In the genomic region with DNA sequence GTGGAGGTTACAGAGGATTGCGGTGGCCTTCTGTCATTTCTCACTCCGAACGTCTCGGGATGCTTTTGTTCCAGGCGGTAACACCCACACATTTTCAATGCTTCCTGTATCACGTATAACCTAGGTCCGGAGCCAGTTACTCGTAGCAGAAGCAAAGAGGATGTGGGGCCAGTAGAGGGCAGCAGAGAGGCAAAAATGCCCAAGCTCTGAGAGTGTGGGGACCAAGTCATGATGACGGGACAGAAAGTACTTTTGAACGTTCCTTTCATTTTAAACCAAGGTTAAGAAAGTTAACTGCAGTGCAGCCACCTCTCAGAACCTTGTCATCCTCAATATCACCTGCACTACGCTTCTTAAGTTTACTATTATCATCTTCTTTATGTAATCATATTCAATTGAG, we compare ENCODE assay signal across 7 mouse cellular contexts.
DNase-seq lines count a peak whose midpoint lies in the region; ATAC-seq and TF ChIP-seq lines count a peak whose summit lies in the region.

No protein-coding gene starts in this region.

- peak; percentile 95 for ATAC-seq in embryonic facial prominence, embryonic 14.5 days (ENCODE audit: low read depth)
- peak; percentile 93 for ATAC-seq in limb, embryonic 13.5 days (ENCODE audit: low FRiP score, low read depth)
- ATAC-seq in midbrain, embryonic 16.5 days, result peak; percentile 91

- DNase-seq in adrenal gland, postnatal 36 days, result peak; percentile 92
- DNase-seq in embryonic facial prominence, embryonic 14.5 days (ENCODE audit: low spot score), result peak; percentile 94
- peak; percentile 88 to 90 for DNase-seq in heart, adult 2 months
- DNase-seq in kidney, adult 8-10 months, result peak; percentile 82 to 93
- DNase-seq in spleen, postnatal 10 days (ENCODE audit: low spot score in 2 of 2), result peak; percentile 84 to 93

- TF ChIP-seq CTCF in heart, adult 2 months (IDR thresholded peaks at IDR 0.05), result peak; percentile 96

- peak overlapping the region; percentile 61 for H3K9ac ChIP-seq in embryonic facial prominence, embryonic 14.5 days (ENCODE audit: low read depth, low read length)
- no peak overlapping the region for H3K9ac ChIP-seq in heart, adult 2 months (ENCODE audit: low read depth, low read length)
- H3K9ac ChIP-seq in limb, embryonic 13.5 days, result peak overlapping the region; percentile 53
- H3K9ac ChIP-seq in midbrain, embryonic 16.5 days (ENCODE audit: low read depth, low read length), result peak overlapping the region; percentile 36

- H3K27me3 ChIP-seq in embryonic facial prominence, embryonic 14.5 days (replicated peaks; ENCODE audit: control insufficient read depth, insufficient read depth, low read length), result no peaks in the 10 kb centered on the region
- no peaks in the 10 kb centered on the region for H3K27me3 ChIP-seq in heart, adult 2 months (ENCODE audit: control insufficient read depth, insufficient read depth, low read length)
- H3K27me3 ChIP-seq in limb, embryonic 13.5 days, result no peaks in the 10 kb centered on the region
- no peaks in the 10 kb centered on the region for H3K27me3 ChIP-seq in midbrain, embryonic 16.5 days (ENCODE audit: control insufficient read depth, insufficient read depth, low read depth, low read length)

- peak overlapping the region; percentile 27 for H3K4me3 ChIP-seq in embryonic facial prominence, embryonic 14.5 days (ENCODE audit: low read depth, low read length)
- H3K4me3 ChIP-seq in heart, adult 2 months, result peak overlapping the region; percentile 35; the same call in 1 of the 2 replicates
- H3K4me3 ChIP-seq in limb, embryonic 13.5 days, result peak overlapping the region; percentile 29
- H3K4me3 ChIP-seq in midbrain, embryonic 16.5 days (ENCODE audit: low read depth, low read length), result no peak overlapping the region

- no peak for TF ChIP-seq POLR2A in heart, adult 2 months (IDR thresholded peaks at IDR 0.05; ENCODE audit: insufficient read depth, low read depth, low read length)

- intact Hi-C loops in heart, adult 2 months (cut with DNase I), result loop anchor here (1.0 to 5.0 kb wide), 4 partner anchors 46 to 266 kb away; no protein-coding TSS in a partner anchor

- H3K36me3 ChIP-seq in embryonic facial prominence, embryonic 14.5 days (ENCODE audit: control insufficient read depth, insufficient read depth, low read length), result no peaks in the 10 kb centered on the region
- peaks cover 4% of the 10 kb centered on the region for H3K36me3 ChIP-seq in heart, adult 2 months (ENCODE audit: control insufficient read depth, insufficient read depth, low read length)
- H3K36me3 ChIP-seq in limb, embryonic 13.5 days, result no peaks in the 10 kb centered on the region
- no peaks in the 10 kb centered on the region for H3K36me3 ChIP-seq in midbrain, embryonic 16.5 days (ENCODE audit: control insufficient read depth, insufficient read depth, low read length)

- TF ChIP-seq EP300 in heart, adult 2 months (IDR thresholded peaks at IDR 0.05; ENCODE audit: insufficient read depth, low read depth, low read length), result peak; percentile 92

- H3K79me2 ChIP-seq in heart, adult 2 months (replicated peaks; ENCODE audit: control insufficient read depth, insufficient read depth, low read length), result no peaks in the 10 kb centered on the region

- no peak overlapping the region for H3K27ac ChIP-seq in embryonic facial prominence, embryonic 14.5 days (replicated peaks; ENCODE audit: low read depth, low read length)
- peak overlapping the region; percentile 64 for H3K27ac ChIP-seq in heart, adult 2 months
- H3K27ac ChIP-seq in limb, embryonic 13.5 days, result no peak overlapping the region
- H3K27ac ChIP-seq in midbrain, embryonic 16.5 days (ENCODE audit: low read length), result no peak overlapping the region

- no peaks in the 10 kb centered on the region for H3K9me3 ChIP-seq in embryonic facial prominence, embryonic 14.5 days (ENCODE audit: control insufficient read depth, low read length)
- H3K9me3 ChIP-seq in limb, embryonic 13.5 days, result no peaks in the 10 kb centered on the region
- H3K9me3 ChIP-seq in midbrain, embryonic 16.5 days (replicated peaks; ENCODE audit: control insufficient read depth, low read length, poor library complexity, severe bottlenecking), result no peaks in the 10 kb centered on the region

- WGBS in embryonic facial prominence, embryonic 14.5 days, result 2% methylated on average over 11 of the region's 11 CpGs
- WGBS in heart, adult 2 months, result 2% methylated on average over 11 of the region's 11 CpGs
- WGBS in limb, embryonic 13.5 days, result 4% methylated on average over 11 of the region's 11 CpGs
- whole genome bisulfite sequencing in midbrain, embryonic 16.5 days, result 2% methylated on average over 11 of the region's 11 CpGs

- H3K4me2 ChIP-seq in embryonic facial prominence, embryonic 14.5 days (ENCODE audit: low read depth, low read length), result peak overlapping the region; percentile 59
- peak overlapping the region; percentile 61 for H3K4me2 ChIP-seq in limb, embryonic 13.5 days (replicated peaks)
- H3K4me2 ChIP-seq in midbrain, embryonic 16.5 days (ENCODE audit: low read length), result peak overlapping the region; percentile 51

- H3K4me1 ChIP-seq in embryonic facial prominence, embryonic 14.5 days (ENCODE audit: control insufficient read depth, insufficient read depth, low read length), result peaks cover 4% of the 10 kb centered on the region; the same call in 1 of the 2 replicates
- H3K4me1 ChIP-seq in heart, adult 2 months (ENCODE audit: control insufficient read depth, insufficient read depth, low read length), result peaks cover 2% of the 10 kb centered on the region
- H3K4me1 ChIP-seq in limb, embryonic 13.5 days, result peaks cover 14% of the 10 kb centered on the region; the same call in 1 of the 2 replicates
- H3K4me1 ChIP-seq in midbrain, embryonic 16.5 days (ENCODE audit: control insufficient read depth, insufficient read depth, low read length), result peaks cover 8% of the 10 kb centered on the region
